Mouse (Mus musculus) MEL (cell line): ENCODE measurements at regions not wholly inside any gene's neighbourhood (a gene's known extent, or its start where the extent isn't known, plus 50 kb on each side); places are given as distances from the start of the nearest gene placed in this dataset.

Experiments
- CTCF ChIP-seq, 3 experiments: IDR thresholded peaks in 2 of 3; conservative IDR thresholded peaks in 1 of 3; 2 replicates each; pipeline ENCODE4 v1.5.1; 2011 to 2012; ENCODE audit warnings: low read length in 3 of 3, low read depth in 2 of 3, mild to moderate bottlenecking in 2 of 3, improper control_type of control experiment in 1 of 3, inconsistent platforms in 1 of 3, mixed read lengths in 1 of 3, moderate library complexity in 1 of 3; ENCODE audit not compliant: control insufficient read depth in 1 of 3, insufficient read depth in 1 of 3, poor library complexity in 1 of 3, severe bottlenecking in 1 of 3
- EP300 ChIP-seq, 2 experiments: IDR thresholded peaks; 2 replicates each; pipeline ENCODE4 v1.6.1; 2011; ENCODE audit warnings: improper control_type of control experiment in 2 of 2, low read length in 2 of 2, low read depth in 1 of 2, mild to moderate bottlenecking in 1 of 2
- MAFK ChIP-seq: IDR thresholded peaks from 2 replicates; pipeline ENCODE4 v1.6.1; 2011; ENCODE audit warnings: low read depth, mild to moderate bottlenecking, low read length, improper control_type of control experiment, borderline replicate concordance
- TAL1 ChIP-seq: IDR thresholded peaks from 2 replicates; pipeline ENCODE4 v1.6.1; 2012; ENCODE audit warnings: mild to moderate bottlenecking, inconsistent platforms, low read length, moderate library complexity, mixed read lengths
- ZC3H11A ChIP-seq: IDR thresholded peaks from 2 replicates; pipeline ENCODE4 v1.6.1; 2012; ENCODE audit warnings: low read depth, mild to moderate bottlenecking, inconsistent platforms, low read length, improper control_type of control experiment
- ZMIZ1 ChIP-seq: IDR thresholded peaks from 2 replicates; pipeline ENCODE4 v1.6.1; 2012; ENCODE audit warnings: low read depth, mild to moderate bottlenecking, inconsistent platforms, low read length, improper control_type of control experiment, moderate library complexity

- TF ChIP-seq ZC3H11A (no peak), CTCF (IDR thresholded peaks at IDR 0.05 in 2 of 3, conservative IDR thresholded peaks at IDR 0.05 in 1 of 3; ENCODE audit: control insufficient read depth in 1 of 3, insufficient read depth in 1 of 3, low read depth in 2 of 3, low read length in 3 of 3, poor library complexity in 1 of 3, severe bottlenecking in 1 of 3) (no peak), TAL1 (no peak), ZMIZ1 (no peak), EP300 (IDR thresholded peaks at IDR 0.05; ENCODE audit: low read depth in 1 of 2, low read length in 2 of 2) (no peak), MAFK (no peak)
Observed at GRCm38 (mm10) chr12:117449080-117449479, 67.2 kb upstream of the Rapgef5 start.
